In the genomic region with DNA sequence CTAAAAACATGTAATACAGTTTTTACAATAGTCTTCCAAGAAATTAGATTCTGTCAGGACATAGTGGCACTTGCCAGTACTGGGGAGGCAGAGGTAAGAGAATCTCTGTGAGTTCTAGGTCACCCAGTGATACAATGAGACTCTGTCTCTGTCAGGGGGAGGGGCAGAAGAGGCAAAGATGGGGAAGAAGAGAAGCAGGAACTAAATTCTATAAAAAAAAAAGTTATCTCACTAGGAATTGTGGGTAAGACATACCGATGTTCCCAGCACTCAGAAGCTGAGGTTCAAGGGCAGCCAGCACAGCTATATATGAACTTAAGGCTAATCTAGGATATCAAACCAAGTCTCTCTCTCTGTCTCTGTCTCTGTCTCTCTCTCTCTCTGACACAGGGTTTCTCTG, we compare ENCODE assay signal across 17 mouse cellular contexts. TPM values are rescaled to one million over a fixed set of nuclear protein-coding genes. Genes with fewer than 3 reads are reported as not detected.
"Had no signal": no experiment of that assay in that cellular context is flagged by ENCODE, and none has a peak within 500 bp of the region (broad histone marks: within the 10 kb centered on the region; RNA-seq: fewer than 3 reads in every experiment).

No protein-coding gene starts in this region.

- H3K4me3 ChIP-seq: intestine, embryonic 15.5 days; layer of hippocampus, adult 2 months; liver, embryonic 13.5 days; lung, embryonic 15.5 days; midbrain, embryonic 12.5 days; midbrain, embryonic 15.5 days; myocyte had no signal

- H3K27me3 ChIP-seq: intestine, embryonic 15.5 days; liver, embryonic 13.5 days; lung, embryonic 15.5 days; midbrain, embryonic 12.5 days; midbrain, embryonic 15.5 days had no signal

- H3K9me3 ChIP-seq: intestine, embryonic 15.5 days; liver, embryonic 13.5 days; lung, embryonic 15.5 days; midbrain, embryonic 12.5 days; midbrain, embryonic 15.5 days had no signal

- ATAC-seq: intestine, embryonic 15.5 days; midbrain, embryonic 15.5 days had no signal

- H3K27ac ChIP-seq: intestine, embryonic 15.5 days; layer of hippocampus, adult 2 months; liver, embryonic 13.5 days; lung, embryonic 15.5 days; midbrain, embryonic 12.5 days; midbrain, embryonic 15.5 days; stomach, postnatal 0 days had no signal

- DNase-seq: kidney, adult 18-20 months; kidney, adult 9 months; kidney, postnatal 14 days; layer of hippocampus, adult 9-11 months; liver, embryonic 13.5 days; lung, postnatal 10 days; thymus, adult 2 months; thymus, postnatal 14 days; thymus, postnatal 4 days had no signal

- H3K9ac ChIP-seq: intestine, embryonic 15.5 days; liver, embryonic 13.5 days; lung, embryonic 15.5 days; midbrain, embryonic 12.5 days; midbrain, embryonic 15.5 days had no signal

- H3K4me1 ChIP-seq: intestine, embryonic 15.5 days; liver, embryonic 13.5 days; lung, embryonic 15.5 days; midbrain, embryonic 12.5 days; midbrain, embryonic 15.5 days had no signal

- H3K4me2 ChIP-seq: intestine, embryonic 15.5 days; liver, embryonic 13.5 days; lung, embryonic 15.5 days; midbrain, embryonic 12.5 days; midbrain, embryonic 15.5 days had no signal

RNA-seq across cellular contexts. Expression of a gene that starts 40.1 kb away (rescaled TPM):
- total RNA-seq: megakaryocyte progenitor cell, adult 5-6 weeks had no signal
